Mouse (Mus musculus) forebrain, embryonic 15.5 days (tissue): ENCODE measurements around the gene A730049H05Rik. TPM values are rescaled to one million over a fixed set of nuclear protein-coding genes. Genes with fewer than 3 reads are reported as not detected.

ENCODE experiments used
- ATAC-seq: fragments of 200-750 bp; cut with Nextera tagmentation; replicated peaks from 2 replicates; pipeline ENCODE4 v1.8.0; 2017; ENCODE audit warnings: mild to moderate bottlenecking, moderate TSS enrichment, moderate library complexity
- H3K27ac ChIP-seq: fragments of 300-500 bp; sonication (generic); replicated peaks from 2 replicates; pipeline ENCODE4 v1.5.1; 2015; ENCODE audit warnings: mild to moderate bottlenecking, inconsistent platforms
- H3K27me3 ChIP-seq: fragments of 300-500 bp; sonication (generic); 2 replicates; pipeline ENCODE4 v1.6.1; 2015; ENCODE audit warnings: inconsistent platforms
- H3K36me3 ChIP-seq: fragments of 300-500 bp; sonication (generic); 2 replicates; pipeline ENCODE4 v1.6.1; 2015; ENCODE audit warnings: mild to moderate bottlenecking, inconsistent platforms
- H3K4me1 ChIP-seq: fragments of 300-500 bp; sonication (generic); 2 replicates; pipeline ENCODE4 v1.6.1; 2015; ENCODE audit warnings: inconsistent platforms
- H3K4me2 ChIP-seq: fragments of 300-500 bp; sonication (generic); replicated peaks from 2 replicates; pipeline ENCODE4 v1.6.1; 2015; ENCODE audit warnings: mild to moderate bottlenecking, inconsistent platforms
- H3K4me3 ChIP-seq: fragments of 300-500 bp; sonication (generic); 2 replicates; pipeline ENCODE4 v1.5.1; 2015; ENCODE audit warnings: mild to moderate bottlenecking, inconsistent platforms
- H3K9ac ChIP-seq: fragments of 300-500 bp; sonication (generic); replicated peaks from 2 replicates; pipeline ENCODE4 v1.6.1; 2015; ENCODE audit warnings: mild to moderate bottlenecking, inconsistent platforms
- H3K9me3 ChIP-seq: fragments of 300-500 bp; sonication (generic); 2 replicates; pipeline ENCODE4 v1.6.1; 2016; ENCODE audit warnings: inconsistent platforms
- WGBS: fragments of 180-500 bp; shearing (Covaris S2); methylation state at CpG from one replicate; pipeline ENCODE4 v1.1.7; 2015; ENCODE audit warnings: mixed read lengths; 5-methylcytosine and 5-hydroxymethylcytosine counted together
- polyA plus RNA-seq: library from polyadenylated mRNA; unstranded; fragments of >200 nt; fragmentation: Nextera tagmentation; extraction: Ambion mirVana; gene quantifications from 2 replicates; pipeline ENCODE4 v1.2.1, GENCODE M21; 2015

Gene A730049H05Rik
- polyA plus RNA-seq: 0.28 and 0.41 TPM in 2 replicates

GRCm38 (mm10) chr6:92816311-92816751, at the start of gene A730049H05Rik:
A730049H05Rik (plus strand) TSS chr6:92816478.
- no peak within 1 kb of the TSS for H3K4me3 ChIP-seq
- no peaks in the 10 kb centered on the region for H3K27me3 ChIP-seq
- 4% methylated on average over 8 of the region's 8 CpGs for WGBS
- H3K9me3 ChIP-seq: no peaks in the 10 kb centered on the region
- peak within 1 kb of the TSS; percentile 9; the same call in 1 of the 2 replicates for H3K4me2 ChIP-seq
- H3K27ac ChIP-seq: no peak within 1 kb of the TSS
- peaks cover 14% of the 10 kb centered on the region for H3K4me1 ChIP-seq
- H3K36me3 ChIP-seq: no peaks in the 10 kb centered on the region
- H3K9ac ChIP-seq: no peak within 1 kb of the TSS
- ATAC-seq: no peak

- Histone ChIP-seq H3K9me3 (no peaks in the 10 kb centered on the region), H3K27me3 (no peaks in the 10 kb centered on the region), H3K4me1 (no peaks in the 10 kb centered on the region), H3K9ac (no peak overlapping the region), H3K4me3 (no peak overlapping the region), H3K27ac (no peak overlapping the region), H3K36me3 (no peaks in the 10 kb centered on the region), H3K4me2 (no peak overlapping the region)
- ATAC-seq: no peak; the same call in 1 of the 2 replicates
- WGBS: 11% methylated on average over 2 of the region's 2 CpGs
Measured at GRCm38 (mm10) chr6:92776356-92776755, 39.9 kb upstream of the A730049H05Rik start.

GRCm38 (mm10) chr6:92779140-92779934, 36.9 kb upstream of the A730049H05Rik start:
- Histone ChIP-seq H3K4me2 (no peak overlapping the region), H3K4me1 (no peaks in the 10 kb centered on the region), H3K27ac (no peak overlapping the region), H3K27me3 (no peaks in the 10 kb centered on the region), H3K4me3 (no peak overlapping the region), H3K9ac (no peak overlapping the region), H3K36me3 (no peaks in the 10 kb centered on the region), H3K9me3 (no peaks in the 10 kb centered on the region)
- ATAC-seq: no peak
- WGBS: 81% methylated on average over 11 of the region's 11 CpGs

GRCm38 (mm10) chr6:92779935-92780205, 36.4 kb upstream of the A730049H05Rik start:
- no peaks in the 10 kb centered on the region for H3K4me1 ChIP-seq
- no peak overlapping the region for H3K9ac ChIP-seq
- H3K27ac ChIP-seq: no peak overlapping the region
- H3K4me2 ChIP-seq: no peak overlapping the region
- ATAC-seq: no peak
- H3K4me3 ChIP-seq: no peak overlapping the region
- no peaks in the 10 kb centered on the region for H3K36me3 ChIP-seq
- WGBS: 50% methylated on average over 5 of the region's 5 CpGs
- no peaks in the 10 kb centered on the region for H3K27me3 ChIP-seq
- no peaks in the 10 kb centered on the region for H3K9me3 ChIP-seq

- Histone ChIP-seq H3K9me3 (no peaks in the 10 kb centered on the region), H3K4me2 (no peak overlapping the region), H3K4me3 (no peak overlapping the region), H3K27ac (no peak overlapping the region), H3K4me1 (no peaks in the 10 kb centered on the region; the same call in 1 of the 2 replicates), H3K27me3 (no peaks in the 10 kb centered on the region), H3K36me3 (no peaks in the 10 kb centered on the region), H3K9ac (no peak overlapping the region)
- 81% methylated on average over 6 of the region's 6 CpGs for WGBS
- ATAC-seq: no peak
Measured at GRCm38 (mm10) chr6:92781446-92781845, 34.8 kb upstream of the A730049H05Rik start.

- peaks cover 9% of the 10 kb centered on the region for H3K4me1 ChIP-seq
- H3K4me2 ChIP-seq: no peak overlapping the region
- ATAC-seq: peak; percentile 49; the same call in 1 of the 2 replicates
- H3K9ac ChIP-seq: no peak overlapping the region
- no peak overlapping the region for H3K27ac ChIP-seq
- no peaks in the 10 kb centered on the region for H3K36me3 ChIP-seq
- no peaks in the 10 kb centered on the region for H3K9me3 ChIP-seq
- H3K27me3 ChIP-seq: no peaks in the 10 kb centered on the region
- no peak overlapping the region for H3K4me3 ChIP-seq
- 10% methylated on average over 7 of the region's 7 CpGs for WGBS
Measured at GRCm38 (mm10) chr6:92784782-92785181, 31.5 kb upstream of the A730049H05Rik start.

GRCm38 (mm10) chr6:92786701-92787375, 29.4 kb upstream of the A730049H05Rik start:
- 2% methylated on average over 20 of the region's 20 CpGs for WGBS

GRCm38 (mm10) chr6:92787376-92787712, 28.9 kb upstream of the A730049H05Rik start:
- Histone ChIP-seq H3K36me3 (no peaks in the 10 kb centered on the region), H3K9ac (peak overlapping the region; percentile 45; the same call in 1 of the 2 replicates), H3K27me3 (no peaks in the 10 kb centered on the region), H3K27ac (no peak overlapping the region), H3K4me3 (peak overlapping the region; percentile 36), H3K4me1 (peaks cover 9% of the 10 kb centered on the region), H3K4me2 (peak overlapping the region; percentile 68), H3K9me3 (no peaks in the 10 kb centered on the region)
- 1% methylated on average over 10 of the region's 12 CpGs for WGBS
- ATAC-seq: peak; percentile 81

More at GRCm38 (mm10) chr6:92786701-92787375, 29.4 kb upstream of the A730049H05Rik start:
- peak; percentile 33 for ATAC-seq
- Histone ChIP-seq H3K27ac (no peak overlapping the region), H3K27me3 (no peaks in the 10 kb centered on the region), H3K9ac (peak overlapping the region; percentile 45; the same call in 1 of the 2 replicates), H3K9me3 (no peaks in the 10 kb centered on the region), H3K4me3 (peak overlapping the region; percentile 36), H3K36me3 (no peaks in the 10 kb centered on the region), H3K4me1 (peaks cover 9% of the 10 kb centered on the region), H3K4me2 (peak overlapping the region; percentile 68)

- no peaks in the 10 kb centered on the region for H3K27me3 ChIP-seq
- no peak for ATAC-seq
- H3K4me3 ChIP-seq: no peak overlapping the region
- H3K36me3 ChIP-seq: no peaks in the 10 kb centered on the region
- H3K27ac ChIP-seq: no peak overlapping the region
- 81% methylated on average over 6 of the region's 6 CpGs for WGBS
- H3K9me3 ChIP-seq: no peaks in the 10 kb centered on the region
- H3K4me2 ChIP-seq: no peak overlapping the region
- no peak overlapping the region for H3K9ac ChIP-seq
- H3K4me1 ChIP-seq: no peaks in the 10 kb centered on the region
Measured at GRCm38 (mm10) chr6:92793804-92794203, 22.5 kb upstream of the A730049H05Rik start.

GRCm38 (mm10) chr6:92801462-92801861, 14.8 kb upstream of the A730049H05Rik start:
- H3K9me3 ChIP-seq: no peaks in the 10 kb centered on the region
- H3K27me3 ChIP-seq: no peaks in the 10 kb centered on the region
- no peak overlapping the region for H3K27ac ChIP-seq
- no peak overlapping the region for H3K4me2 ChIP-seq
- H3K4me3 ChIP-seq: no peak overlapping the region
- WGBS: 80% methylated on average over 2 of the region's 2 CpGs
- H3K4me1 ChIP-seq: no peaks in the 10 kb centered on the region
- no peak for ATAC-seq
- H3K9ac ChIP-seq: no peak overlapping the region
- H3K36me3 ChIP-seq: no peaks in the 10 kb centered on the region

GRCm38 (mm10) chr6:92802421-92802820, 13.9 kb upstream of the A730049H05Rik start:
- H3K4me2 ChIP-seq: no peak overlapping the region
- no peak for ATAC-seq
- H3K4me1 ChIP-seq: no peaks in the 10 kb centered on the region
- no peak overlapping the region for H3K4me3 ChIP-seq
- no peaks in the 10 kb centered on the region for H3K36me3 ChIP-seq
- WGBS: 93% methylated on average over 11 of the region's 11 CpGs
- H3K27ac ChIP-seq: no peak overlapping the region
- H3K9me3 ChIP-seq: no peaks in the 10 kb centered on the region
- no peak overlapping the region for H3K9ac ChIP-seq
- H3K27me3 ChIP-seq: no peaks in the 10 kb centered on the region

- H3K9me3 ChIP-seq: no peaks in the 10 kb centered on the region
- ATAC-seq: no peak
Measured at GRCm38 (mm10) chr6:92803213-92803612, 13.1 kb upstream of the A730049H05Rik start.

More at GRCm38 (mm10) chr6:92803213-92803612, 13.1 kb upstream of the A730049H05Rik start:
- Histone ChIP-seq H3K4me1 (no peaks in the 10 kb centered on the region), H3K36me3 (no peaks in the 10 kb centered on the region), H3K4me2 (no peak overlapping the region), H3K27me3 (no peaks in the 10 kb centered on the region), H3K27ac (no peak overlapping the region), H3K9ac (no peak overlapping the region), H3K4me3 (no peak overlapping the region)
- WGBS: 56% methylated on average over 6 of the region's 6 CpGs
